Comparison of ENCODE assay signal across 8 mouse cellular contexts in genomic region chr13:75840752-75841285, GRCm38 (mm10). TPM values are rescaled to one million over a fixed set of nuclear protein-coding genes. Genes with fewer than 3 reads are reported as not detected.
DNase-seq lines count a peak whose midpoint lies in the region; ATAC-seq and TF ChIP-seq lines count a peak whose summit lies in the region.

No protein-coding gene starts in this region.

- peak overlapping the region; percentile 5; the same call in 1 of the 2 replicates for H3K4me3 ChIP-seq in testis, adult 2 months (ENCODE audit: control insufficient read depth, low read depth, low read length)
- peak overlapping the region; percentile 45 for H3K4me3 ChIP-seq in hindbrain, embryonic 13.5 days
- H3K4me3 ChIP-seq in macrophage (ENCODE audit: inconsistent target): peak overlapping the region; percentile 87

- peaks cover 6% of the 10 kb centered on the region for H3K4me1 ChIP-seq in testis, adult 2 months (ENCODE audit: control insufficient read depth, insufficient read depth, low read length)
- peaks cover 30% of the 10 kb centered on the region for H3K4me1 ChIP-seq in hindbrain, embryonic 13.5 days (replicated peaks)

- no peaks in the 10 kb centered on the region for H3K27me3 ChIP-seq in testis, adult 2 months (ENCODE audit: control insufficient read depth, insufficient read depth, low read length)
- H3K27me3 ChIP-seq in hindbrain, embryonic 13.5 days: no peaks in the 10 kb centered on the region

- ATAC-seq in hindbrain, embryonic 13.5 days (ENCODE audit: low FRiP score): no peak

- TF ChIP-seq CTCF in testis, adult 2 months (IDR thresholded peaks at IDR 0.05; ENCODE audit: control insufficient read depth, insufficient read depth, insufficient replicate concordance, low read depth, low read length): no peak

- no peak overlapping the region for H3K27ac ChIP-seq in testis, adult 2 months (ENCODE audit: control insufficient read depth, insufficient read depth, low read depth, low read length)
- peak overlapping the region; percentile 83; the same call in 1 of the 2 replicates for H3K27ac ChIP-seq in hindbrain, embryonic 13.5 days
- peak overlapping the region; percentile 55 for H3K27ac ChIP-seq in macrophage

- H3K9ac ChIP-seq in hindbrain, embryonic 13.5 days: peak overlapping the region; percentile 72

- peak overlapping the region; percentile 65 for H3K4me2 ChIP-seq in hindbrain, embryonic 13.5 days

- H3K36me3 ChIP-seq in testis, adult 2 months (ENCODE audit: control insufficient read depth, insufficient read depth, low read length): no peaks in the 10 kb centered on the region
- no peaks in the 10 kb centered on the region for H3K36me3 ChIP-seq in hindbrain, embryonic 13.5 days
- no peaks in the 10 kb centered on the region for H3K36me3 ChIP-seq in macrophage (ENCODE audit: inconsistent target)

- no peaks in the 10 kb centered on the region for H3K9me3 ChIP-seq in hindbrain, embryonic 13.5 days

- no peak for TF ChIP-seq POLR2A in testis, adult 2 months (IDR thresholded peaks at IDR 0.05; ENCODE audit: control insufficient read depth, low read depth, low read length)

- H3K79me2 ChIP-seq in macrophage (ENCODE audit: inconsistent target): peaks cover 58% of the 10 kb centered on the region

- DNase-seq in embryo, embryonic 11 days: peak; percentile 7
- no peak for DNase-seq in embryo, embryonic 10.5 days (ENCODE audit: low spot score)
- DNase-seq in testis, postnatal 10 days (ENCODE audit: low spot score): no peak
- no peak for DNase-seq in testis, postnatal 14 days (ENCODE audit: low spot score)
- DNase-seq in B cell, adult 2 months: no peak

- WGBS in hindbrain, embryonic 13.5 days: 57% methylated on average over 6 of the region's 6 CpGs
- WGBS in macrophage (ENCODE audit: missing documents): 20% methylated on average over 6 of the region's 6 CpGs

RNA-seq across cellular contexts. Expression of gene Glrx, which starts 1.2 kb away (rescaled TPM):
- 4.3 and 4.5 TPM in 2 replicates for polyA plus RNA-seq in testis, adult 2 months (2012; rRNA removed)
- polyA plus RNA-seq in hindbrain, embryonic 13.5 days (2015; fragmentation: Nextera tagmentation; extraction: Ambion mirVana): 50.0 and 50.4 TPM in 2 replicates
- total RNA-seq in macrophage (2018; cell fraction: chromatin; rRNA removed): 100 to 1,000 TPM in 10 of 26 experiments, 10 to 100 TPM in 16; 11.4 to 269 (median 48.3) TPM
- 100 to 1,000 TPM in 13 of 26 experiments, 10 to 100 TPM in 13; 44.1 to 616 (median 232) TPM for total RNA-seq in macrophage (2018; cell fraction: cytosol; rRNA removed)
- total RNA-seq in macrophage (2018; cell fraction: nucleus; rRNA removed): 100 to 1,000 TPM in 14 of 26 experiments, 10 to 100 TPM in 12; 12.8 to 350 (median 131) TPM
- 88.5 to 399 TPM (median 89.8 TPM) in 3 replicates for polyA plus RNA-seq in macrophage (2018)

Comparison
In these comparisons a context has a peak if more than half of its experiments do, and no peak if none do; other contexts are left out.
1. H3K4me3 ChIP-seq: peak in every context shown above with its lines; median percentile 87 in macrophage; 45 in hindbrain, embryonic 13.5 days; 5 in testis, adult 2 months.